Mouse (Mus musculus): ENCODE results near the gene Ghrhr.
A peak's percentile ranks its signal among the peaks of the same experiment; 100 is the strongest.

Ghrhr gene

GRCm38 (mm10) chr6:55435266-55436159 lies 59.4 kb downstream of the Ghrhr start:
- DNase-seq (ENCODE audit: extremely low read depth, insufficient read length, low spot score): no peak

GRCm38 (mm10) chr6:55437919-55438318 lies 61.8 kb downstream of the Ghrhr start:
- peak; percentile 57 for DNase-seq (ENCODE audit: extremely low read depth, insufficient read length, low spot score)

Measured in 3134 (cell line).